Mouse (Mus musculus) forebrain, embryonic 14.5 days (tissue): Measurements from ENCODE around the gene Tmem147. TPM values are rescaled to one million over a fixed set of nuclear protein-coding genes. Genes with fewer than 3 reads are reported as not detected.
"Not testable (repeated sequence)": the region's sequence is repeated elsewhere in the genome, so short reads cannot be mapped to it uniquely, and the experiment has no call there.

ENCODE experiments used
- ATAC-seq: fragments of 200-750 bp; cut with Nextera tagmentation; 2 replicates; pipeline ENCODE4 v1.8.0; 2017; ENCODE audit warnings: mild to moderate bottlenecking, moderate library complexity
- DNase-seq: peaks from one replicate; pipeline ENCODE4 v3.0.0-alpha.2; 2015; ENCODE audit warnings: low spot score
- H3K27ac ChIP-seq: fragments of 300-500 bp; sonication (generic); 2 replicates; pipeline ENCODE4 v1.5.1; 2014; ENCODE audit warnings: low read depth, mild to moderate bottlenecking, control low read depth, low read length, moderate library complexity
- H3K27me3 ChIP-seq: fragments of 300-500 bp; sonication (generic); replicated peaks from 2 replicates; pipeline ENCODE4 v1.6.1; 2014; ENCODE audit warnings: low read length, control low read depth, mixed read lengths; ENCODE audit not compliant: control insufficient read depth, insufficient read depth
- H3K36me3 ChIP-seq: fragments of 300-500 bp; sonication (generic); 2 replicates; pipeline ENCODE4 v1.6.1; 2014; ENCODE audit warnings: low read length, control low read depth; ENCODE audit not compliant: control insufficient read depth, insufficient read depth
- H3K4me1 ChIP-seq: fragments of 300-500 bp; sonication (generic); 2 replicates; pipeline ENCODE4 v1.6.1; 2014; ENCODE audit warnings: antibody characterized with exemption, low read length, control low read depth; ENCODE audit not compliant: control insufficient read depth, insufficient read depth
- H3K4me2 ChIP-seq: fragments of 300-500 bp; sonication (generic); 2 replicates; pipeline ENCODE4 v1.6.1; 2014; ENCODE audit warnings: mild to moderate bottlenecking, control low read depth, low read length
- H3K4me3 ChIP-seq: fragments of 300-500 bp; sonication (generic); 2 replicates; pipeline ENCODE4 v1.5.1; 2014; ENCODE audit warnings: low read depth, low read length, control low read depth
- H3K9ac ChIP-seq: fragments of 300-500 bp; sonication (generic); 2 replicates; pipeline ENCODE4 v1.6.1; 2014; ENCODE audit warnings: mild to moderate bottlenecking, low read length, control low read depth, moderate library complexity
- H3K9me3 ChIP-seq: fragments of 300-500 bp; sonication (generic); replicated peaks from 2 replicates; pipeline ENCODE4 v1.6.1; 2016; ENCODE audit warnings: low read length, control low read depth, mixed read lengths; ENCODE audit not compliant: control insufficient read depth
- WGBS: fragments of 180-500 bp; shearing (Covaris S2); extraction: QIAGEN DNeasy Blood & Tissue Kit; methylation state at CpG from one replicate; pipeline ENCODE4 v1.1.7; 2014; 5-methylcytosine and 5-hydroxymethylcytosine counted together
- polyA plus RNA-seq: library from polyadenylated mRNA; unstranded; fragments of >200 nt; fragmentation: Nextera tagmentation; extraction: Ambion mirVana; gene quantifications from 2 replicates; pipeline ENCODE4 v1.2.1, GENCODE M21; 2014

Tmem147 gene
- polyA plus RNA-seq, 1 experiment from 2014 or later: 286 TPM

DNA sequence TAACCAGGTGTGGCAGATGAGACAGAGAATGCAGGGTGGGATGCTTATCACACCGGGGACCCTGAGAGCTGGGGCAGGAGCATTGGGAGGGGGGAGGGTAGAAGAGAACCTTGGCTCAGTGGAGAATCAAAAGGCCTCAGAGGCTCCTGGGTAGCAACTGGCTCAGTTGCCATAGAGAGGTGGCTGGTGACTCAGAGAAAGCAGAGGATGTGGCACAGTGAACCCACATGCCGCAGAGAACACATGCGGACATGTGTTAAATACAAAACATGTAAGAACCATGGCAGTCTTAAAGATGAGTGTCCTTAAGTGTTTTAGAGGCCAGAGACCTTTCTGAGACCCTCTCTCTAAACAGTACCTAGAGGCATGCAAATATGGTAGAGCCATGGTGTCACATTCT lies 6.9 kb upstream of the Tmem147 start:
- Histone ChIP-seq H3K27ac (no peak overlapping the region), H3K4me1 (no peaks in the 10 kb centered on the region; the same call in 1 of the 2 replicates), H3K4me3 (no peak overlapping the region), H3K27me3 (no peaks in the 10 kb centered on the region), H3K4me2 (no peak overlapping the region), H3K36me3 (peaks cover 52% of the 10 kb centered on the region), H3K9me3 (no peaks in the 10 kb centered on the region), H3K9ac (no peak overlapping the region)
- 89% methylated on average over 3 of the region's 3 CpGs for WGBS
- DNase-seq (no peak), ATAC-seq (no peak)

DNA sequence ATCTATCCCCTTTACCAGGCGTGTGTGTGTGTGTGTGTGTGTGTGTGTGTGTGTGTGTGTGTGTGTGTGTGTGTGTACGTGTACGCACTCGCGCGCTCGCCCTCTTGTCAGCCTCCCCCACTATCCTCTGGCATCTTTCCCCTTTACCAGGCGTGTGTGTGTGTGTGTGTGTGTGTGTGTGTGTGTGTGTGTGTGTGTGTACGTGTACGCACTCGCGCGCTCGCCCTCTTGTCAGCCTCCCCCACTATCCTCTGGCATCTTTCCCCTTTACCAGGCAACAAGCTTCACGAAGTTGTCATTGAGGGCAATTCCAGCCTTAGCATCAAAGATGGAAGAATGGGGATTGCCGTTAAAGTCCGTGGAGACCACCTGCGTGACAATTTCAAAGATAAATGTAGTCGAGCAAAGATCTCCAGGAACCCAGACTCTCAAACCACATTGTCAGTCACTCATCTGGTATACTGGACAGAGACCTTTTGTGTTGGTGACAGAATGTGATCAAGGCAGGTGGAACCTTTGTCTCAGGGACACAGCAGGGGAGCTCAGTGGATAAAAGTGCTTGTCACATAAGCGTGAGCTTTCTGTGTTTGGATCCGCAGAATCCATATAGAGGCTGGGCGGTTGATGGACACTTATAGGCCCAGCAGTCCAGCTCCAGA lies 853 bp upstream of the Tmem147 start:
- peak; percentile 24 for ATAC-seq
- peaks cover 32% of the 10 kb centered on the region for H3K36me3 ChIP-seq
- peak overlapping the region; percentile 90 for H3K9ac ChIP-seq
- H3K27ac ChIP-seq: peak overlapping the region; percentile 90
- peaks cover 17% of the 10 kb centered on the region for H3K4me1 ChIP-seq
- peak overlapping the region; percentile 84 for H3K4me2 ChIP-seq
- WGBS: 6% methylated on average over 13 of the region's 22 CpGs
- not testable (repeated sequence) for H3K27me3 ChIP-seq, H3K9me3 ChIP-seq
- peak; percentile 16 for DNase-seq
- peak overlapping the region; percentile 80 for H3K4me3 ChIP-seq

DNA sequence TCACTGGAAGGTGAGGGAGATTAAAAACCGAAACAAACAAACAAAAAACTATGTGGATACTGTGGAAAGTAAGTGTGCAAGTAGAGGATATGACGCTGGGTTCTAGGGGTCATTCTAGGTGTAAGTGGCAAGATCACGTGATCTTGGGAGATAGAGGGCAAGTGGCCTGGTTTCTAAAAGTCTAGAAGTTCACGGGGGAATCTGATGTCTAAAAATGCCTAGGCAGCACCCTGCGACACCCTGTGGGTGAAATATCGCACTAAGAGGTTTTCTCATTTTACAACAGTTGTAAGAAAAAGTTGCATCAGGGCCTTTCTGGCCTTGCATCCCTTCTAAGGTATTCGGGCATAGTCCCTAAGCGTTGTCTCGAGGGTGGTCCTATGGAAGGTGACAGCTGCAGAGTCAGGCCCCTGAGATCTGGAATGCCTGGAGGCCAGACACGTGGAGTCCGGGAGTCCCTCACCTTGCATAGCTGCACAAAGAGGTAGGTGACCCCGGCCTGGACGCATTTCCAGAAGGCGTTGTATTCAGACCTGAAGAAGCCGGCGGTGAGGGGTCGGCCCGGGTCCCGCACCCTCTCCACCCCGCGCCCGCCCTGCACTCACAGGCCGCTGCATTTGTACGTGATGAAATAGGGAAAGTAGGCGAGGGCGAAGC lies 473 bp downstream of the Tmem147 start:
- peak overlapping the region; percentile 80 for H3K4me3 ChIP-seq
- H3K9me3 ChIP-seq: no peaks in the 10 kb centered on the region
- H3K27me3 ChIP-seq: no peaks in the 10 kb centered on the region
- DNase-seq: no peak
- peaks cover 26% of the 10 kb centered on the region for H3K36me3 ChIP-seq
- peak overlapping the region; percentile 90 for H3K27ac ChIP-seq
- peak overlapping the region; percentile 90 for H3K9ac ChIP-seq
- peaks cover 17% of the 10 kb centered on the region for H3K4me1 ChIP-seq
- ATAC-seq: peak; percentile 55
- peak overlapping the region; percentile 84 for H3K4me2 ChIP-seq
- 8% methylated on average over 26 of the region's 26 CpGs for WGBS

DNA sequence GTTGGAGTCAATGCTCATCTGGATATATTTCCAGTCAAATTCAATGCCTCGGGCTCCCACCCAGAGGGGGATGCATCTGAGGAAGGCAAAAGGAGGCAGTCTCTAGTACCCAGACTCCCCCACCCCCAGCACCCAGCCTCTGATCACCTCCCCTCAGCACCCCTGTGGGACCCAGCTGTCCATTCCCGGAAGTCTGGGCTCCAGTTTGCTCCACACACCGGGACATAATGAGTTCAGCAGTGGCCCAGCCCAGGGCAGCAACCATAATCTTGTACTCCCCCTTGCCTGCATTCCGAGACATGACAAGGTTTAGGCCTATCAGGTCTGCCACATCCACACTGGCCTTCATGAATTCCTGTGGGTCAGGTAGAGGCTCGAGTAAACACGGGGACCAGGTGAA lies 1.1 kb downstream of the Tmem147 start:
- Histone ChIP-seq H3K36me3 (peaks cover 22% of the 10 kb centered on the region), H3K9me3 (no peaks in the 10 kb centered on the region), H3K4me2 (peak overlapping the region; percentile 84), H3K9ac (peak overlapping the region; percentile 90), H3K4me3 (peak overlapping the region; percentile 80; the same call in 1 of the 2 replicates), H3K4me1 (peaks cover 17% of the 10 kb centered on the region), H3K27ac (no peak overlapping the region), H3K27me3 (no peaks in the 10 kb centered on the region)
- WGBS: 89% methylated on average over 6 of the region's 6 CpGs
- no peak for ATAC-seq
- DNase-seq: no peak

DNA sequence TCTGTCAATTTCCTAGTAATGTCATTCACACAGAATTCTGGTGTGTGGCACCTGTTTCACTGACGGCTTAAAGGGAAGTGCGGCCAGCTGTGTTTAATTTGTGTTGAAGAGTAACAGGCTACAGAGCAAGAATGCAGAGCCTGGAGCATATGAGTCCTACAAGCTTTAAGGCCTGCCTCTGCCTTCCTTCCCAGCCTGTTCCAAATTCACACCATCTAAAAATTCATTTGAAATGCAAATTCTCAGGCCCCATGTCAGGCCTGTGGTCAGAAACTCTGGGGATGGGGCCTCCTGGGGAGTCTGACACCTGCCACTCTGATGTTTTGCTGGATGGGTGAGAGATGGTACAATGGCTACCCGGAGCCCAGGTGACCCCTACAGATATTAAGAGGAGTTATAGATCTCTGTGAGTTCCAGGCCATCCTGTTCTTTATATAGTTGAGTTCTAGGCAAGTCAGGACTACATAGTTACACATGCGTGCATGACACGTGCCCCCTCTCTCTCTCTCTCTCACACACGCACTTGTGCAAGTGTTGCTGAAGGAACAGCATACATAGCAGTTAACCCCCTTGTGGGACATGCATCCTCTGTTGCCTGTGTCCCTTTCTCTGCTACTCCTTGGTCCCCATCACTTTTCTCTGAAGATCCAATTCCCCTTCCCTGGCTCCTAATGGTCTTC lies 5.9 kb downstream of the Tmem147 start:
- 72% methylated on average over 6 of the region's 6 CpGs for WGBS
- H3K4me1 ChIP-seq: peaks cover 4% of the 10 kb centered on the region; the same call in 1 of the 2 replicates
- no peak overlapping the region for H3K9ac ChIP-seq
- H3K4me3 ChIP-seq: no peak overlapping the region
- no peaks in the 10 kb centered on the region for H3K9me3 ChIP-seq
- H3K27ac ChIP-seq: no peak overlapping the region
- no peak for DNase-seq
- no peaks in the 10 kb centered on the region for H3K27me3 ChIP-seq
- no peak overlapping the region for H3K4me2 ChIP-seq
- ATAC-seq: no peak
- peaks cover 8% of the 10 kb centered on the region for H3K36me3 ChIP-seq

DNA sequence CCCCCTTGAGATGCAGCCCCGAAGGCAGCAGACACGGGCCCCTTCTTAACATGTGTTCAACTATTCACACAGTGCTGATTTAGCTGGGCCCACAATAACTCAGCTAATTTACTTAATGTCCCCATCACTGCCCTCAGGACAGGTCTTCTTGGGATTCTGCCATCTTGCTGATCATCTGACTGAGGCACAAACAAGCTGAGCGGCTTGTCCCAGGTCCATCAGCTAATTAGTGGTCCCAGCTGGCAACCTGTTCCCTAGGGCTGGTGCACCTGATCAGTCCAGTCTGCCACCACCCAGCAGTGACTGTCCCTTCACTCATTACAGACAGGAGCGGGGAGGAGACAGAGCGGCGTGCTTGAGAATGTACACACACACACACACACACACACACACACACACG lies 8.1 kb downstream of the Tmem147 start:
- ATAC-seq (no peak), DNase-seq (peak; percentile 51)
- Histone ChIP-seq H3K9me3 (no peaks in the 10 kb centered on the region), H3K27me3 (peaks cover 11% of the 10 kb centered on the region), H3K9ac (no peak overlapping the region), H3K4me2 (no peak overlapping the region), H3K27ac (no peak overlapping the region), H3K4me1 (peaks cover 4% of the 10 kb centered on the region), H3K36me3 (peaks cover under 1% of the 10 kb centered on the region; the same call in 1 of the 2 replicates), H3K4me3 (no peak overlapping the region)
- WGBS: 51% methylated on average over 7 of the region's 7 CpGs

DNA sequence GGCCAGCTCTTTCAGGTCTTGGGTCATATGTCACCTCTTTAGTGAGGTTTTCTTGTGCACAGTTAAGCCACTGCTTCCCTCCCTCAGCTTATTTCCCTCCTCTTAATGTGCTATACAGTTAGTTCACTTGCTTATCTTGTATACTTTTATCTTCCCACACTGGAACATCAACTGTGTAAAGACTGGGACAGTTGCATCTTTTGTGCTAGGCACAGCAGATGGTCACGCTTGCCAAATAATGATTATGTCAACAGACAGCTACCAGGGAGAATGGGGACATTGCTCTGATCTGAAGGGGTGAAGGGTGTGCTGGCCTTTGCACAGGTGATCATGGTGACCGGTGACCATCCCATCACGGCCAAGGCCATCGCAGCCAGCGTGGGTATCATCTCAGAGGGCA lies 9.7 kb downstream of the Tmem147 start:
- no peak overlapping the region for H3K9ac ChIP-seq
- H3K27me3 ChIP-seq: peaks cover 11% of the 10 kb centered on the region
- WGBS: 95% methylated on average over 5 of the region's 5 CpGs
- ATAC-seq (no peak), DNase-seq (no peak)
- peaks cover 4% of the 10 kb centered on the region for H3K4me1 ChIP-seq
- no peak overlapping the region for H3K27ac ChIP-seq
- no peaks in the 10 kb centered on the region for H3K36me3 ChIP-seq
- H3K9me3 ChIP-seq: no peaks in the 10 kb centered on the region
- H3K4me2 ChIP-seq: no peak overlapping the region
- H3K4me3 ChIP-seq: no peak overlapping the region

DNA sequence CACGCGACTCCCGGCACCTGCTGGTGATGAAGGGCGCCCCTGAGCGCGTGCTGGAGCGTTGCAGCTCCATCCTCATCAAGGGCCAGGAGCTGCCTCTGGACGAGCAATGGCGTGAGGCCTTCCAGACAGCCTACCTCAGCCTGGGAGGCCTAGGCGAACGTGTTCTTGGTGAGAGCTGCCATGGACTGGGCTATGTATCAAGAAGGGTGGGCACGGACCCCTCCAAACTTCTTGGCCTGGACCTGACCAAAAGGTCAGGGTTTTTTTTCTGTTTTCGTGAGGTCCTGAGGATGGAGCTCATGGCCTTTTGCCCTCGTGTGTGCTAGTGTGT lies 11.7 kb downstream of the Tmem147 start:
- Histone ChIP-seq H3K9ac (peak overlapping the region; percentile 29; the same call in 1 of the 2 replicates), H3K9me3 (no peaks in the 10 kb centered on the region), H3K4me3 (peak overlapping the region; percentile 22), H3K4me2 (peak overlapping the region; percentile 56), H3K27me3 (peaks cover 11% of the 10 kb centered on the region), H3K4me1 (peaks cover 4% of the 10 kb centered on the region), H3K27ac (no peak overlapping the region), H3K36me3 (no peaks in the 10 kb centered on the region)
- WGBS: 7% methylated on average over 14 of the region's 14 CpGs
- ATAC-seq (no peak), DNase-seq (no peak)
